Mouse (Mus musculus) heart, postnatal 36 days (tissue): ENCODE results near the gene Apod. TPM values are rescaled to one million over a fixed set of nuclear protein-coding genes. Genes with fewer than 3 reads are reported as not detected.
A peak's percentile ranks its signal among the peaks of the same experiment; 100 is the strongest.
"Not testable (repeated sequence)": the region's sequence is repeated elsewhere in the genome, so short reads cannot be mapped to it uniquely, and the experiment has no call there.

Experiments used
- DNase-seq, 2 experiments: peaks; one replicate each; pipeline ENCODE4 v3.0.0; 2021 to 2022
- intact Hi-C: fragments of 180-260 bp; cut with DNase I; formaldehyde crosslinking; loops from one replicate; pipeline ENCODE4 v1.15.1; 2025
- total RNA-seq, 2 experiments: library from RNA; stranded (reverse); gene quantifications; 2 replicates each; pipeline ENCODE4 v1.2.3; 2021

The Apod gene
- total RNA-seq, 2 experiments from 2014 or later, result 3.8 to 7.2 TPM

GRCm38 (mm10) chr16:31325966-31326365, 11.4 kb upstream of the Apod start:
- peak; percentile 43 to 49 for DNase-seq
- intact Hi-C loops, result no loop called here

DNA sequence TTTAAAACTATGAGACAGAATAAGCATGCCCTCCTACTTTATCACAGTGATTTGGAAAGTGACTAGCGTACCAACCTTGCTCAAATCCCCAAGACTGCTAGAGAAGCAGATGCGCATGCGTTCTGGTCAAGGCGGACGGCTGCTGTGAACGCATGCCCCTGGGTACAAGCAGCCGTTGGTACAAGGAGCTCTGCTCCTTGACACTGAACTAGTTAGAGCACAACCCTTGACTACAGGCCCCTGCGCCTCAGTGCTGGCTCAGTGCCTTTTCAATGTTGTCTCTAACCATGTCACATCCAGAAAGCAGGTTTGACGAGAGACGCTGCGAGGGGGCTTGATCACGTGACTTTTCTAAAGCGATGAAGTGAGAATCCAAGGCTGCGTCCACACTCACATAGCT, 10.5 kb upstream of the Apod start:
- intact Hi-C loops, result no loop called here

GRCm38 (mm10) chr16:31321501-31321900, 6.9 kb upstream of the Apod start:
- no peak for DNase-seq

More for the DNA sequence above, 10.5 kb upstream of the Apod start:
- DNase-seq, result no peak

GRCm38 (mm10) chr16:31320954-31321353, 6.3 kb upstream of the Apod start:
- intact Hi-C loops, result no loop called here
- no peak for DNase-seq

More at GRCm38 (mm10) chr16:31321501-31321900, 6.9 kb upstream of the Apod start:
- intact Hi-C loops, result no loop called here

DNA sequence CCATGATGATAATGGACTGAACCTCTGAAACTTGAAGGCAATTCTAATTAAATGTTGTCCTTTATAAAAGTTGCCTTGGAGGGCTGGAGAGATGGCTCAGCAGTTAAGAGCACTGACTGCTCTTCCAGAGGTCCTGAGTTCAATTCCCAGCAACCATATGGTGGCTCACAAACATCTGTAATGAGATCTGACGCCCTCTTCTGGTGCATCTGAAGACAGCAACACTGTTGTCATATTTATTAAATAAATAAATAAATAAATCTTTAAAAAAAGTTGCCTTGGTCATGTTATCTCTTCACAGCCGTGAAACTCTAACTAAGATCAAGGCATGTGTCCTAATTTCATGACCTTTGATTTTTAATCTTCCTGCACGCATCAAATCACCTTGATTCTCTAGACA, 5.1 kb upstream of the Apod start:
- DNase-seq, intact Hi-C loops: not testable (repeated sequence)

- intact Hi-C loops, result no loop called here
- DNase-seq, result peak in 1 of 2 experiments; percentile 40
Measured at GRCm38 (mm10) chr16:31319316-31319715, 4.7 kb upstream of the Apod start.

- intact Hi-C loops, result no loop called here
- DNase-seq, result no peak
Measured at GRCm38 (mm10) chr16:31318418-31318817, 3.8 kb upstream of the Apod start.

DNA sequence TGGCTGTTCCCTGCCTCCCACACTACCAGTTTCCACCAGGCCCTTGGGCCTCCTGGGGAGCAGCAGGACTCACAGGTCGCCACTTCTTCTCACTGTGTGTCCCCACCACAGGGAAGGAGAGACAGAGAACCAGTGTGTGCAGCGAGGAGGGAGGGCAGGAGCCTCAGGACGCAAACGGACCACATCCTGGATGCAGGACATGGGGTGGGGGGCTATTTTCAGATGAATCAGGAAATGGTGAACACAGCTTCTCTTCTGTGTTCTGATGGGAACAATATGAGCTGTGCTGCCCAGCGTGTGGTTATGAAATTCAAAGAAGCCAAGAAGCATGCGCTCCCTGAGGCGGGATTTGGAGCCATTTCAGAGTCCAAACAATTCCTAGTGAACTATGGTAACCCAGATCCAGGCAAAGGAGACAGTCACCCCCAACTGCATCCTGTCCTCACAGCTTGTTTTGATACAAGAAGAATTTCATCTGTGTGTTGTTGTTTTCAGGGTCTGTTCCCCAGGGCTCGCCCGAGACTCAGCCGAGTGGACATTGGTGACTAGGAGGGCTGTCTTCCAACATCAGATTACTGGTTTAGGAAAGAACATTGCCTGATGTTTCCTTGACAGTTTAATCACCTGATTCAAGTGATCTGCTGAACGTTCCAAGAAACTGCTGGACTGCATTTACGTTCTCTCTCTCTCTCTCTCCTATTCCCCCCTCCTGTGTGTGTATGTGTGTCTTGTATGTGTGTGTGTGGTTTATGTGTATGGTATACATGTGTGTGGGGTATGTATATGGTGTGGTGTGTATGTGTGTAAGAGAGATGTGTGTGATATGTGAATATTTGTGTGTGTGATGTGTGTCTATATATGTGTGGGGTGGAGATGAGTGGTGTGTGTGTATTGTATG, 1.9 kb upstream of the Apod start:
- peak; percentile 49 to 70 for DNase-seq
- intact Hi-C loops, result not testable (repeated sequence)

DNA sequence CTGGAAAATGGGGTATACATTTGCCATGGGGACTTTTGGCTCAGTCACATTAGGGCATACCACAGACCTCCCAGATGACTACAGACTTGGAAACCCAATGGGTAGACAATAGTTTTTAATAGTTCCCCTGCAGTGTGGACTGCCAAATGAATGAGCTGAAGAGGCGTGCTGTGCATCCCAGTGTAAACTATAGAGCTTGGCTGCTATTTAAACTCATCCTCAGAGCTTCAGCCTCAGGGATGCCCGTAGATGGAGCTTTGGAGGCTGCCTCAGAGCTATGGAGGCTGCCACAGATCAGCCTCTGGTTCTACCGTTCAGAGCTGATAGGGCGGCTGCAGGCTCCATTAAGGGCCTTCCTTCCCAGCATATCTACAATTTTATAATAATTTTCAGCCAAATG, 686 bp upstream of the Apod start:
- intact Hi-C loops, result no loop called here
- DNase-seq, result no peak

GRCm38 (mm10) chr16:31313611-31314010, 997 bp downstream of the Apod start:
- intact Hi-C loops, result no loop called here
- DNase-seq, result no peak

DNA sequence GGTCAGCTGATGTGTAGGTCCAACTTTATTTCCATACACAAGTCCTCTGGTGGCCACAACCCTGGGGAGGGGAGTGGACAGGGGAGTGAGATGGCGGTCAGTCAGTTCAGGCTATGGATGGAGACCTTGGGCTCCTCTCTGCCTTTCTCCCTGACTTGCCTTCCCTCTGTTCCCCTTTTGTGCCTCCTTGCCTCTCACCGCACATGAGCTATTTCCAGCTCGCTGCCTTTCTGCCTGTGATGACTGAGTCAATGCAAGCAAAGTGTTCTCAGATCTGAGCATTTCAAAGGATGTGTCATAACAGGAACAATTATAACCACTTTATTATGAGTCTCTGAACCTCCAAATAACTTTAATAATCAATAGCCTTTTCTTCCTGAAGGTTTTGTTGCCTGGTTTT, 2.3 kb downstream of the Apod start:
- intact Hi-C loops, result no loop called here
- DNase-seq, result no peak

- intact Hi-C loops, result no loop called here
- DNase-seq, result no peak
Measured at GRCm38 (mm10) chr16:31305199-31305919, 9.2 kb downstream of the Apod start.

DNA sequence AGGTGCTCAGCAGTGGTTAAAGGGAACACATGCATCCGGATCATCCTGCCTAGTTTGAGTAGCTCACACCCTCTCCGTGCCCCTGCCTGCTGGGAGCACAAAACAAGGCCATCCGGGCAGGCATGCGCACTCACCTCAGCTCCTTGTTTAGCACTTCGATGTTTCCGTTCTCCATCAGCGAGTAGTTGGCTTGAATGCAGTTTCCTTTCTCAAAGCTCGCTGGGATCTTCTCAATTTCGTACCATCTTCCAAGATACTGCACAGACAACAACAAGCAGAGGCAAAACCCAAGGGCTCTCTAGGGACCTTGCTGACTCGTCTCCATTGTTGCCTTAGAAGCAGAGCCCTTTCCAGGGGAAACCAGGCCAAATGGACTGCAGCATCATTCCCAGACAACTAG, 11.3 kb downstream of the Apod start:
- DNase-seq, result peak; percentile 48 to 49
- intact Hi-C loops, result no loop called here

DNA sequence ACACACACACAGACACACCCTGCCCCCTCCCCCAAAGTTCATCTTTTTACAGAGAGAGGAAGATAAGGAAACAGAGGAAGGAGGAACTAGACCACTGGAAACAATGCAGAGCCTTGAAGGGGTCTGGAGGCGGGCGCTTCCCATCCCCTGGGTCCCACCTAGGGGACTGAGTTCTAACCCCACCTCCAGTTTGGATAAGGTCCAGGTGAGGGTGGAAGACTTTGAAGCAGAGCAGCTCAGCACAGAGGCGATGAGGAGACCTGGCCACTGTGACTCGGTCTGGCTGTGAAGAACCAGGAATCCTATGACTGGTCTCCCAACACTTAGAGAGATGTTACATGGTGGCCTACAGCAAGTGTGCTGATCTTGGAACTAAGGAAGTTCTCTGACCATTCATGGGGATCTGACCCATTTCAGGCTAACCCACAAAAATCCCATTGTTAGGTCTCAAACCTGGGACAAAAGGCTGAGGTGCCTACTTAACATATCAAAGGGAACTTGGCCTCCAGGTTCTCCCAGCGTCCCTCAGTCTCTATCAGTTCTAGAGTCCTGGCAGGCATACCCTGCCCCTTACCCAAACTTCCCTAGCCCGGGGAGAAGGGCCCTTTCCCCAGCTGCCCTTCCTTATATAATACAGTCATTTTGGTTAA, 13.6 kb downstream of the Apod start:
- intact Hi-C loops, result no loop called here
- no peak for DNase-seq

DNA sequence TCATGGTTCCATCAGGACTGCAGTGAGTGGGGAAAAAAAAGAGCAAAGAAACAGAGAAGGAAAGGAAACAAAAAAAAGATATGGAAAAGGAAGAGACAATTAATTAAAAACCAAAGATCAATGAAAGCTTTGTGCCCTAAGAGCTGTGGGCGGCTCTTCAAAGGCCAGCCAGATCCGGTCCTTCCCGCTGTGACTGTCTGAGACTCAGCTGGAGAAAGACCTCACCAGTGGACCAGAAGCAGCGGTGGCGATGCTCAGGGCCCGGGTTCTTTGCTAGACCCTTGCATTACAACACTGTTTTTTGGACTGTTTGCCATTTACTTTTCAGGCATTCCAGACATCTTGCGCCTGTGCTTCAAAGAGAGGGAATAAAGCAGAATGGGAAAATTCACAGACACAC, 14.1 kb downstream of the Apod start:
- DNase-seq, result no peak
- intact Hi-C loops, result no loop called here

DNA sequence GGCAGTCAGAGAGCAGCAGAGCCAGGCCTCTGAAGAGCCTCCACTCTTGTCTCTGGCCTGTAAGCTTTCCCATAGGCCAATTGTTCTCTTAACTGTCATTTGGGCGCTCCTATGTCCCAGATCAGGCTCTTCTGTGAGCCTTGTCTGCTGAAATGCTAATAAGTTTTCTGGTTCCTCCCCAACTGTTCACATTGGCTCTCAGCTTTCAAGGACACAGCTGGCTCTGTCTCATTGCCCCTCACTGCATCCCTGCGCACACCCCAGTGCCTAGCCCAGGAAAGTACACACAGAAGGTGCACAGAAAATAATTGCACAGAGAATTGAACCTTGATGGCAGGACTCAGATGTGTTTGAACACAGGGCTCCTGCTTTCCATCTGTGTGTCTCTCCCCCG, 14.7 kb downstream of the Apod start:
- intact Hi-C loops, result no loop called here
- no peak for DNase-seq

DNA sequence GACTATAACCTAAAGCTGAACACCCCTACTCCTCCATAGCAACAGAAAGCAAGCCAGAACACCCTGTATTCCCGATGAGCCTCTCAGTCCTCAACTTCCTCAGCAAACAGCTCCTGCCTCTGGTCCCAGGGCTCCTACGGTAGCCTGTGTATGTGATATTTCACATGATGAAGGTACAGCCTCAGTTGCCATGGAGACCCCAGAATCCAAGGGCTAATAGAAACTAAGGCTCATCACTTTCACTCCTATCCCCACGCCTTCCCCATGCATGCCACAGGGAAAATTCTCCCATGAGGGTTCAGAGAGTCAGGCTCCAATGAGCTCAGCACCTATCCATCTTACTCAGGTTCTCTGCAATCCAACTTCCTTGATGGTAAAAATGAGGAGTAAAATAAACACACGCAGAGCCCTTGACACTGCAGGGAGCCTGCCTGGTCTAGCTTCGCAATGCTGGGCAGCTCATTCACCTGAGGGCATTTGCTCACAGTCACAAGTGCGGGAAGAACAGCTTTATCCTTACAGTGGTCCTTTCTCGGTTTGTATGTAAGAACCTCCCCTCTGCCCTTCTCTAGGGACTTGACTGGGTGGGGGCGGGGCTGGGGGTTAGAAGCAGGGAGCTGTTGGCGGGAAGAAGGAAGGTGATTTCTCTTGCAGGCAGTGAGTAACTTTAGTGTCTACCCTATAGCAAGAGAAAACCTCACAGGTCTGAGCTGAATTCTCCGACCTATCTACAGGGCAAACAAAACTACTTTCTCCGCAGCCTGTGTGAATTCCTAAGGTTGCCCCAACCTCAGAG, 15.2 kb downstream of the Apod start:
- intact Hi-C loops, result no loop called here
- DNase-seq, result no peak

DNA sequence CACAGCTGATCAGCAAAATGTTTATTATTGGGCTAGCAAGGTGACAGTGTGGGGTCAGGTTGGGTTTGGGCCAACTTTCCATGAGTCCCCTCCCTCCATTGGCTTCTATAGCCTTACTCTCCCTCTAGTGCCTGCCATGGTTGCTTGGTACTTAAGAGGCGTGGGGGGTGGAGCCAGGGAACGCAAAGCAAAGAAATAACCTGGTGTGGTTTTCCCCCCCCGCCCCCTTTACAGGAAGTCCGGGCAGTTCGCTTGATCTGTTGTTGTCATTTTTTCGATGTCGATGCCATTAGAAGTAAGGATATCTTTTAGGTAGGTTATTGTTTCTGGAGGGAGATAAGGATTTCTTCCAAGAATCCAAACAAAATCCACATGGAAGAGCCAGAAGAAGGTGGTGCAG, 17.5 kb downstream of the Apod start:
- DNase-seq, result no peak

GRCm38 (mm10) chr16:31293761-31294160, 20.8 kb downstream of the Apod start:
- intact Hi-C loops, result loop anchor here (5.0 kb wide), 1 partner anchor 54 kb away; no protein-coding TSS in a partner anchor
- DNase-seq, result no peak

More for the DNA sequence above, 17.5 kb downstream of the Apod start:
- intact Hi-C loops, result no loop called here

GRCm38 (mm10) chr16:31290751-31291365, 23.8 kb downstream of the Apod start:
- intact Hi-C loops, result loop anchor here (2.0 to 5.0 kb wide), 2 partner anchors 14 to 56 kb away; no protein-coding TSS in a partner anchor
- peak; percentile 40 to 67 for DNase-seq
